Mouse (Mus musculus): Measurements from ENCODE around the gene Nsun2.

Gene Nsun2

DNA sequence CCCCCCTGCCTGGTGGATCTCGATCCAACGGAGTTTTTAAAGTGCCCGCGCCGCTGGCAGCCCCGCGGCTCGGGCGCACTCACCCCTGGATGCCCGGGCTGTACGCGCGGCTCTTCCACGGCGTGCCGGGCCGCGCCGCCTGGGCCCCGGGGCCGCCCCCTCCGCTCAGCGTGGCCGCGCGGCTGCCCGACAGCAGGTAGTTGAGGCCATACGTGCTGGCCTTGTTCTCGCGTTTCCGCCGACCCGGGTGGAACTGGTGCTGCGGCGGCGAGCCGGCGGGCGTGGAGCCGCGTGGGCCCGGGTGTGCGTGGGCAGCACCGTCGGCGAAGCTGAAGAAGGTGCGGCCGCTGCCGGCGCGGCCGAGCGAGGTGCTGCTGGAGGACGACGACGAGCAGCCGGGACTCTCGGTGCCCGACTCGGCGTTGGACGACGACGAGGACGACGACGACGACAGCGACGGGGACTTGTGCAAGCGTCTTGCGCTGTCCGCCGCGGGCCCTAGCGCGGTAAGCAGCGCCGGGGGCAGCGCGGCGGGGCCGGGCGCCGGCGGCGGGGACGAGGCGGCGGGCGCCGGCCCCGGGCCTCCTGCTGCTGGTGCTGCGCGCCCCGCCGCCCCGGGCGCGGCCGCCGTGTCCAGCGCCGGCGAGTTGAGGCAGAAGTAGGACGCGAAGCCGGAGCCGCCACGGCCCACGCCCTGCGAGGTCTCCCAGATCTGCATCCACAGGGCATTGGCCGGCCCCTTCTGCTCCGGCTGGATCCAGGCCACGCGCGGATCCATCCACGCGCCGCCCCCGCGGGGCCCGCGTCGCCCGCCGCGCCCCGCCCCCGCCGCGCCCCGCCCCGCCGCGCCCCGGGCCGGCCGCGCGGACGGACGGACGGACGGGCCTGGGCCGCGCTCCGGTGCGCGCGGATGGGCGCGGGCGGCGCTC lies at the start of gene Nsun2:
Gene Nsun2 (plus strand): TSS at position 342 of the 929 bp plus-strand sequence.
- DNase-seq (ENCODE audit: low spot score) = no peak

GRCm38 (mm10) chr13:69485326-69485725 lies 48.2 kb upstream of the Nsun2 start:
- DNase-seq (ENCODE audit: low spot score) = peak; percentile 71

DNA sequence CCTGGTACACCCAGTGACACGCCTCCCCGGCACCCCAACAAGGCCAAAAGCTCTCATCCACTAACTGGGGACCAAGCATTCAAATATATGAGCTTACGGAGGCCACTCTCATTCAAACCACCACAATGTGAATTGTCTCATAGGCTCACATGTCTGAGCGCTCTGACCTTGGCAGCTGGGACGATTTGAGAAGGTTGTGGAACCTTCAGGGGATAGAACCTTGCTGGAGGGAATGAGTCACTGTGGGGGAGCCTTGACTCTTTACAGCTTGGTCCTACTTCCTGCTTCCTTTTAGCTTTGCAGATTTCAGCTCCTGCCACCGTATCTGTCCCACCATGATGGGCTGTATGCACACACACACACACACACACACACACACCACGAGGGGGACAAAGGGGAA lies 47.7 kb upstream of the Nsun2 start:
- no peak for DNase-seq (ENCODE audit: low spot score)

GRCm38 (mm10) chr13:69487108-69487507 lies 46.4 kb upstream of the Nsun2 start:
- no peak for DNase-seq (ENCODE audit: low spot score)

- peak; percentile 31 for DNase-seq (ENCODE audit: low spot score)
Observed at GRCm38 (mm10) chr13:69487611-69488275, 45.8 kb upstream of the Nsun2 start.

GRCm38 (mm10) chr13:69488565-69489255 lies 44.8 kb upstream of the Nsun2 start:
- no peak for DNase-seq (ENCODE audit: low spot score)

DNA sequence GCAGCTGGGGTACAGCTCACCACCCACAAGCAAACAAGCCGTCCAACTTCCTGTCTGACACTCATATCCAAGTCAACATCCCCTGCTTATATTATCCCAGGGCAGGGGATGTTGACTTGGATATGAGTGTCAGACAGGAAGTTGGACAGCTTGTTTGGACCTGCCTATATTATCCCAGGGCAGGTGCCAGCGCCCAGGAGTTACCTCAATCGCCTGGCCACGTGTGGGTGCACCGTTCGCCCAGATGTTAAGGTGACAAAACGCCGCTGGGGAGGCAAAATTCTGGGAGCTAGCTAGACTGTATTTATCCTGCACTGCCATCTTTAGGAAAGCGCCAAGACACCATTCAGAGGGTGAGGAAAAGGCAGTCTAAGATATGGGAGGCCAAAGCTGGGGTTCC lies 43.8 kb upstream of the Nsun2 start:
- no peak for DNase-seq (ENCODE audit: low spot score)

GRCm38 (mm10) chr13:69492876-69493463 lies 40.6 kb upstream of the Nsun2 start:
- peak; percentile 85 for DNase-seq (ENCODE audit: low spot score)

DNA sequence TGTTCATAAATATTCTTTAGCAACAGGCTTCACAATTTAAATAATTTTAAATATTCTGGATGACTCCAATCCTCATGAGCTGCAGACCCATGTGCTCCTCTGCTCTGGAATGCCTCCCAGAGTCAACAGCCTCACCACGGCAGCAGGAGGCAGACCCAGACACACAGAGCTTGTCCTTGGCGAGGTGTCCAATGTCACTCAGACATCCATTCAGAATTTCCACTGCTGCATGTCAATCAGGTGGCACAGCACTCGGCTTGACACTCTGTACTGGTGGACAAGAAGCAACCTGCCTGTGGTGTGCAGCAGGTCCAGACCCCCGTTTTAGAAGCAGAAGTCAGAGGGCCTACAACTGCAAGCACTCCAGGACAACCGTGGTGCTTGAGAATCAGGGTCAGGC lies 35.3 kb upstream of the Nsun2 start:
- no peak for DNase-seq (ENCODE audit: low spot score)

DNA sequence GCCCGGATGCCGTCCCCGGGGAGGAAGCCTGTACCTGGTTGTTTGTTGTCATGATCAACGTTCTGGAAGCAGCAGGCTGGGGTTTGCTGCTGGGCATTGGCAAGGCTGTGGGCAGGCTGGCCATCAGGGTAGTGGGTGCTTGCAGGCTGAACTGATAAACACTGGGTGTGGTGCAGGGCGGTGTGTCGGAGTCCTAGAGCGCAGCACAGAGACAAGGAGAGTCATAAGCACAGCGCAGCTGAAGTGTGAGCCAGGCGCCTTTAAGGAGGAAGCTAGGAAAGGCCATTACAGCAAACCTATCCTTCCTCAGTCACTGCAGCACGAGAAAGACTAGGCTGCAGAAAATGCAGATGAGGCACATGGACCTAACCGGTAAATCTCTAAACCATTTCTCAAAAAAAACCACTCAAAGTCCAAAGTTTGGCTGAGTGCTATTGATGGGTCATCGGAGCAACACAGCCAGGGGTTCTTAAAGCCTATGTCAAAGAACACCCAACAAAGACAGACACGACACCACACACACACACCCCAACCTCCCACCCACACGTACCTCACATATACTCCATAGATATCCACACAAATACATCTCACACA lies 31.3 kb upstream of the Nsun2 start:
- DNase-seq (ENCODE audit: low spot score) = no peak

DNA sequence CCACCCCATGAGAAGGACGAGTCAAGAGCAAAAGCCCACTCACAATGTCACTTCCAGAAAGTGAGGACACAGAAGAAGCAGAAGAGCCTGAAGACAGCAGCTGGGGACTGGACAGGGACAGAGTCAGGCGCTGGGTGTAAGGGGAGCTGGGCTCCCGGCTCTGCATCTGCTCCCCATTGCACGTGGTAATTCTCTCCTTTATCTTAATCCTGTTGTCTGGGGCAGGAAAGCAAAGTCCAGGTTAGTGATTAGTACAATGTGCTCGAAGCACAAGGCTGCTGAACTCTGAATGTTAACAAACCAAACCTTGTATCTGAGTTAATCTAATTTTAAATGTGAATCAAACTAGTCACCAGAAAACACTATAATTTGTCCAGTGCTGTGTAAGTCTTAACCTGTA lies 30.7 kb upstream of the Nsun2 start:
- DNase-seq (ENCODE audit: low spot score) = no peak

- DNase-seq (ENCODE audit: low spot score) = no peak
Observed at GRCm38 (mm10) chr13:69506341-69507086, 27.0 kb upstream of the Nsun2 start.

DNA sequence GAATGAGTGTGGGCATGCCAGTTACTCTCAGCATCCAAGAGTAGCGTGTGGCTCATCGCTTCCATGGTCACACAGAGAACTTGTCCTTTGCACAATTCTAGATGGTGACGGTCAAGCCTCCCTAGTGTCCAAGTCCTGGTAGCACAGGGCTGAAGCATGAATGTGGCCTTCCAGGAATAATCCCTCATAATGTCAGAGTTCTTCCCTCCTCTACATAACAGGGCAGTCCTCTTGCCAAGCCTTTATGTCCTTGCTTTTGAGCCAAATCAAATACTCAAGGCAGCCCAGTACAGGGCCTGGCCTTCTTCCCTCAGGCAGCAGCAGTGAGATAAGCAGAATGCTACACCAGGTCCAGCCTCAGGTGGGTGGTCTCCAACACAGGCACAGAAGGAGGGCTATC lies 25.9 kb upstream of the Nsun2 start:
- no peak for DNase-seq (ENCODE audit: low spot score)

DNA sequence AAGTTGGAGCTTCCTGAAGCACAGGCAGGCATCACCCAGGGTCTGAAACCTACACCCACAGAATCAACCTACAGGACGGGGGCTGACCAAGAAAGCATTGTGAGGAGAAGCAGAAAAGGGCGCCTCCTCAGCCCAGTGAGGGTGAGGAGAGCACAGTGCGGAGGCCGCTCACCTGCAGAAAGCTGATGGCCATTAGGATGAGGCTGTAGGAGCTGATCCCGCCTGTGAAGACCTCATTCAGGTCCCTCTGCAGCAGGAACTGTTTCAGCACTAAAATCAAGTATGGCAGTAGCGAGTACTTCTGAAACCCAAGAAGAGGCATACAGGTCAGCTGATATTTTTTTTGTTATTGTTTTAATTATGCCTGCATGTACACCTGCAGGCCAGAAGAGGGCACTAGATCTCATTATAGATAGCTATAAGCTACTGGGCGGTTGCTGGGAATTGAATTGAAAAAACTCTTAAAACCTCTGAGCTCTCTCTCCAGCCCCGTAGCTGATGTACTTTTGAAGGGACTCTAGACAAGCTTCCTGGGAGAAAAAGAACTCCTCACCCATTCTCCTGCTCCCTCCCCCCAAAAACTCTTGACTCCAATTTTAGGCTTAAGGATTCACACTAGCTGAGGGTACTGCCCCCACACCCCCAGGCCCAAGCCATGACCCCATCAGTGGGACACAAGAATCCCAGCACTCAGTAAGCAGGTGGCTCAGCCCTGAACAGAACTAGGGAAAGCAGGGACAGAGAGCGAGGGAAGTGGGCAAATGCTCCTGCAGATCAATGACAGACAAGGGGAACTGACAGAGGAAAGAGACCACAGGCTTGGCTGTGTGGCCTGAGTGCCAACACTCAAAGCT lies 23.9 kb upstream of the Nsun2 start:
- peak; percentile 71 for DNase-seq (ENCODE audit: low spot score)

DNA sequence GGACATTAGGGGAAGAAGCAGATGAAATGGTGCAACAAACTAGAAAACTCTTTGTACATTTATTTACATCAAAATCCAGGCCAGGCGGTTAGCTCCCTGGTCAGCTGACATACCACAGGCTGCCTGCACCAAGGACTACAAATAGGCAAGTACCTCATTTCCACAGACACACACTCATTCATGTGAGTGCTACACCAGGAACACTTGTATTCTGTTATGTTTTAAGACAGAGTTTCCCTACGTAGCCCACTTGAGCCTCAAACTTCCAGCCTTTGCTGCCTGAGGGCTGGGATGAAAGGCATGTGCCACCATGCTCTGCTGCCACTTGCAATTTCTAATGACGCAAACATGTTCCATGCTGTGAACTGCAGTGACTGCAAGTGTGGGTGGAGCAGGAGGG lies 18.5 kb upstream of the Nsun2 start:
- no peak for DNase-seq (ENCODE audit: low spot score)

GRCm38 (mm10) chr13:69517445-69517844 lies 16.1 kb upstream of the Nsun2 start:
- no peak for DNase-seq (ENCODE audit: low spot score)

DNA sequence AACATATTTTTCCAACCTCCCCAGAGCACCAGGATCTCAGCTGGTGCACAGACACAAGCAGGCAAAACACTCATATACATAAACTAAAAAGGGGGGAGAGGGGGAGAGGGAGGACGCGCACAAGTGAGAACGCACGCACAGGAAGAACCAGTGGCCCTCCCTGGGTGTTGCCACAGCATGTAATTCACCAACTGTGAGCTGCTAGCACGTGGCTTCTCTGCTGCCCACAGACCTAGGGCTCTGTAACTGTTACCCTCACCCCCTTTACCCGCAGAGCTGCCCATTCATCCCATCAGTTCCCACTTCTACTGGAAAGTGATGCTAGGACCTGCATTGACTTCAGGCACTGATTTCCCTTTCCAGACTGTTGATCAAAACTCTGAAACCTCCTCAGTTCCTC lies 14.4 kb upstream of the Nsun2 start:
- no peak for DNase-seq (ENCODE audit: low spot score)

- no peak for DNase-seq (ENCODE audit: low spot score)
Observed at GRCm38 (mm10) chr13:69522161-69522791, 11.3 kb upstream of the Nsun2 start.

- DNase-seq (ENCODE audit: low spot score) = no peak
Observed at GRCm38 (mm10) chr13:69523444-69524157, 9.9 kb upstream of the Nsun2 start.
